ENCODE assay signal across 8 mouse cellular contexts in the genomic region with DNA sequence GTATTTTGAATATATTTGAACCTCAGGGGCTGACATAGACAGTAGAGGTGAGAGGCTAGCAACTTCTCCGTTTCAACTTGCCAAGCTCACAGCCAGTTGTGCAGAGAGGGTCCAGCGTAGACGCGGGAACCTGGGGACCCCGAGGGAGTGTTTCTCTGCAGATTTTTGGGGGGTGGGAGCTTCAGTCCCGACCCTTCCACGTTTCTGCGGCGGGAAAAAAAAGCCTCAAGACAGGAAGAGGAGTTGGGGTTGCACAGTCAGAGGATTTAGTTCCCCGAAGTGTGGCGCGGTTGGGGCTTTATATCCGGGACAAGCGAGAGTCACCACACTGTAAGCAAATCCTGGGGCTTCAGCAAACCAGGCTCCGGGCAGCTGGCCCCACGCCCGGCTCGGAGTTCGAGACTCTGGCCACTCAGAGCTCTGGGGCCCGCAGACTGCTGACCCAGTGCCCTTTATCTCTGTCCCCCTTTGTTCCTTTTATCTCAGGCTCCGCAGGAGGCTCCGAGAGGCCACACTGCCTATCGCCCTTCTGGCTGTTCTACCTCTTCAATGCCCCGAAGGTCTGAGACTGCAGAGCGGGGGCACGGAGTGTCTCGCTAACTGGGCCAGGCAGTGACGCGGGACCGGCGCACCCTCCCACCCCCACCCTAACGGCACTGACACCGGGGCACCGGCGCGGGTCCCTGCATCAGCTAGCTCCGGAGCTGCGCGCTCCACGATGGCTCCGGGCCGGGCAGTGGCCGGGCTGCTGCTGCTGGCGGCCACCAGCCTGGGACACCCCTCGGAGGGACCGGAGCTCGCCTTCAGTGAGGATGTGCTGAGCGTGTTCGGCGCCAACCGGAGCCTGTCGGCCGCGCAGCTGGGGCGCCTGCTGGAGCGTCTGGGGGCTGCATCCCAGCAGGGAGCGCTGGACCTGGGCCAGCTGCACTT. TPM values are rescaled to one million over a fixed set of nuclear protein-coding genes. Genes with fewer than 3 reads are reported as not detected.
DNase-seq lines count a peak whose midpoint lies in the region; ATAC-seq and TF ChIP-seq lines count a peak whose summit lies in the region.

No protein-coding gene starts in this region.

- H3K4me1 ChIP-seq in G1E (ENCODE audit: insufficient read depth, low read depth, low read length): peaks cover 46% of the 10 kb centered on the region
- H3K4me1 ChIP-seq in forebrain, embryonic 16.5 days (replicated peaks; ENCODE audit: control insufficient read depth, insufficient read depth, low read length): peaks cover 14% of the 10 kb centered on the region
- peaks cover 9% of the 10 kb centered on the region; the same call in 1 of the 2 replicates for H3K4me1 ChIP-seq in lung, embryonic 16.5 days (replicated peaks; ENCODE audit: control insufficient read depth, insufficient read depth, low read length)

- H3K9ac ChIP-seq in forebrain, embryonic 16.5 days (replicated peaks; ENCODE audit: low read depth, low read length): peak overlapping the region; percentile 76
- H3K9ac ChIP-seq in lung, embryonic 16.5 days (ENCODE audit: low read length): peak overlapping the region; percentile 71

- ATAC-seq in G1E (ENCODE audit: extremely low read depth, insufficient number of reproducible peaks, low FRiP score, poor library complexity, severe bottlenecking): peak; percentile 34
- peak; percentile 71 for ATAC-seq in forebrain, embryonic 16.5 days
- peak; percentile 81 for ATAC-seq in lung, embryonic 16.5 days (ENCODE audit: low read depth)

- H3K27ac ChIP-seq in forebrain, embryonic 16.5 days (ENCODE audit: low read length): no peak overlapping the region; the same call in 1 of the 2 replicates
- H3K27ac ChIP-seq in lung, embryonic 16.5 days (ENCODE audit: low read length): peak overlapping the region; percentile 83

- peak; percentile 48 for DNase-seq in G1E (ENCODE audit: low spot score)
- DNase-seq in cerebellum, adult 11-12 months: peak; percentile 14
- DNase-seq in heart, postnatal 36 days: peak; percentile 41 to 51
- peak; percentile 30 for DNase-seq in layer of hippocampus, adult 9-11 months
- peak; percentile 7 for DNase-seq in ovary, postnatal 10 days (ENCODE audit: low spot score)
- DNase-seq in thymus, postnatal 14 days: peak; percentile 75

- H3K9me3 ChIP-seq in G1E (replicated peaks): no peaks in the 10 kb centered on the region
- H3K9me3 ChIP-seq in forebrain, embryonic 16.5 days (ENCODE audit: control insufficient read depth, low read length): no peaks in the 10 kb centered on the region
- no peaks in the 10 kb centered on the region for H3K9me3 ChIP-seq in lung, embryonic 16.5 days (ENCODE audit: control insufficient read depth, low read length)

- H3K36me3 ChIP-seq in G1E (replicated peaks): peaks cover 17% of the 10 kb centered on the region
- no peaks in the 10 kb centered on the region for H3K36me3 ChIP-seq in forebrain, embryonic 16.5 days (ENCODE audit: control insufficient read depth, insufficient read depth)
- no peaks in the 10 kb centered on the region for H3K36me3 ChIP-seq in lung, embryonic 16.5 days (ENCODE audit: control insufficient read depth, insufficient read depth, low read length)

- peak overlapping the region; percentile 89 for H3K4me3 ChIP-seq in G1E (ENCODE audit: low read depth, low read length)
- H3K4me3 ChIP-seq in forebrain, embryonic 16.5 days (replicated peaks; ENCODE audit: low read length): peak overlapping the region; percentile 63
- peak overlapping the region; percentile 60 for H3K4me3 ChIP-seq in lung, embryonic 16.5 days (ENCODE audit: low read length)

- TF ChIP-seq CTCF in G1E (IDR thresholded peaks at IDR 0.05; ENCODE audit: low read depth, low read length): no peak

- no peaks in the 10 kb centered on the region for H3K27me3 ChIP-seq in G1E (ENCODE audit: insufficient read depth, low read length)
- no peaks in the 10 kb centered on the region for H3K27me3 ChIP-seq in forebrain, embryonic 16.5 days (replicated peaks; ENCODE audit: control insufficient read depth, insufficient read depth, low read length)
- no peaks in the 10 kb centered on the region for H3K27me3 ChIP-seq in lung, embryonic 16.5 days (ENCODE audit: control insufficient read depth, insufficient read depth, low read depth, low read length)

- H3K4me2 ChIP-seq in forebrain, embryonic 16.5 days (ENCODE audit: low read length): peak overlapping the region; percentile 99
- peak overlapping the region; percentile 90 for H3K4me2 ChIP-seq in lung, embryonic 16.5 days (ENCODE audit: low read depth, low read length)

- intact Hi-C loops in heart, postnatal 36 days (cut with DNase I): no loop called here

- under 1% methylated on average over 57 of the region's 57 CpGs for WGBS in forebrain, embryonic 16.5 days
- WGBS in lung, embryonic 16.5 days: under 1% methylated on average over 43 of the region's 57 CpGs

RNA-seq across cellular contexts. Expression of gene Slc39a8, which starts 0.9 kb away (rescaled TPM):
- total RNA-seq in G1E (2014; fragmentation: Nextera tagmentation) (121 and 149 TPM in 2 replicates), G1E (2017) (64.9 and 68.2 TPM in 2 replicates)
- 23.9 and 29.8 TPM in 2 replicates for polyA plus RNA-seq in G1E (2012)
- polyA plus RNA-seq in forebrain, embryonic 16.5 days (2015; fragmentation: Nextera tagmentation; extraction: Ambion mirVana): 8.7 and 11.8 TPM in 2 replicates
- total RNA-seq in heart, postnatal 36 days (2021): 1 to 10 TPM; 5.3 to 6.0 TPM
- polyA plus RNA-seq in lung, embryonic 16.5 days (2015; fragmentation: Nextera tagmentation; extraction: Ambion mirVana): 20.2 and 21.7 TPM in 2 replicates

Comparison
In these comparisons a context has a peak if more than half of its experiments do, and no peak if none do; other contexts are left out.
1. DNase-seq: peak in every context shown above with its lines; median percentile 75 in thymus, postnatal 14 days; 48 in G1E; 46 in heart, postnatal 36 days; 30 in layer of hippocampus, adult 9-11 months; 14 in cerebellum, adult 11-12 months; 7 in ovary, postnatal 10 days.